Mouse (Mus musculus) lung, postnatal 0 days (tissue): Measurements from ENCODE around the gene A530016L24Rik.

Experiments
- CTCF ChIP-seq: IDR thresholded peaks from 2 replicates; pipeline ENCODE4 v1.5.1; 2016; ENCODE audit warnings: antibody characterized with exemption, mild to moderate bottlenecking
- EP300 ChIP-seq: IDR thresholded peaks from 2 replicates; pipeline ENCODE4 v1.6.1; 2016; ENCODE audit warnings: antibody characterized with exemption, mild to moderate bottlenecking, control low read depth

GRCm38 (mm10) chr12:112489134-112489533 lies at the start of gene A530016L24Rik:
- TF ChIP-seq CTCF: no peak
- no peak for TF ChIP-seq EP300
